Mouse (Mus musculus) cerebellum, adult 2 months (tissue): ENCODE data around the gene Tor1b.

Experiments
- CTCF ChIP-seq: fragments of 200-500 bp; IDR thresholded peaks from 2 replicates; pipeline ENCODE4 v1.5.1; 2011; ENCODE audit warnings: low read depth, mild to moderate bottlenecking, control low read depth, low read length, moderate library complexity, borderline replicate concordance; ENCODE audit not compliant: insufficient read depth
- POLR2A ChIP-seq: fragments of 200-500 bp; IDR thresholded peaks from 2 replicates; pipeline ENCODE4 v1.6.1; 2011; ENCODE audit warnings: low read length, control low read depth, borderline replicate concordance; ENCODE audit not compliant: insufficient read depth

- TF ChIP-seq CTCF (no peak), POLR2A (no peak)
These were observed 4.8 kb downstream of the Tor1b start for GRCm38 (mm10) chr2:30957511-30957910.
